Mouse (Mus musculus) liver, postnatal 0 days (tissue): ENCODE results near the gene 4930435E12Rik. TPM values are rescaled to one million over a fixed set of nuclear protein-coding genes. Genes with fewer than 3 reads are reported as not detected.

Experiments used
- ATAC-seq: fragments of 200-750 bp; cut with Nextera tagmentation; 2 replicates; pipeline ENCODE4 v1.8.0; 2017; ENCODE audit warnings: mild to moderate bottlenecking, moderate library complexity
- DNase-seq: peaks from one replicate; pipeline ENCODE4 v3.0.0-alpha.2; 2016
- H3K27ac ChIP-seq: fragments of 300-500 bp; sonication (generic); 2 replicates; pipeline ENCODE4 v1.5.1; 2014; ENCODE audit warnings: antibody characterized with exemption, moderate library complexity, mild to moderate bottlenecking, low read depth
- H3K27me3 ChIP-seq: fragments of 300-500 bp; sonication (generic); 2 replicates; pipeline ENCODE4 v1.6.1; 2014; ENCODE audit warnings: low read length, control low read depth, mixed read lengths; ENCODE audit not compliant: insufficient read depth
- H3K36me3 ChIP-seq: fragments of 300-500 bp; sonication (generic); replicated peaks from 2 replicates; pipeline ENCODE4 v1.6.1; 2014; ENCODE audit warnings: mild to moderate bottlenecking, control low read depth, low read length, moderate library complexity, mixed read lengths; ENCODE audit not compliant: insufficient read depth
- H3K4me1 ChIP-seq: fragments of 300-500 bp; sonication (generic); 2 replicates; pipeline ENCODE4 v1.6.1; 2014; ENCODE audit warnings: antibody characterized with exemption, mild to moderate bottlenecking, control low read depth; ENCODE audit not compliant: insufficient read depth
- H3K4me2 ChIP-seq: fragments of 300-500 bp; sonication (generic); 2 replicates; pipeline ENCODE4 v1.6.1; 2014; ENCODE audit warnings: low read depth, mild to moderate bottlenecking, low read length, moderate library complexity, mixed read lengths
- H3K4me3 ChIP-seq: fragments of 300-500 bp; sonication (generic); 2 replicates; pipeline ENCODE4 v1.5.1; 2014; ENCODE audit warnings: low read depth, low read length
- H3K9ac ChIP-seq: fragments of 300-500 bp; sonication (generic); replicated peaks from 2 replicates; pipeline ENCODE4 v1.6.1; 2014; ENCODE audit warnings: mild to moderate bottlenecking, moderate library complexity
- H3K9me3 ChIP-seq: fragments of 300-500 bp; sonication (generic); 2 replicates; pipeline ENCODE4 v1.6.1; 2016; ENCODE audit warnings: mild to moderate bottlenecking, control low read depth, low read length, mixed read lengths
- CTCF ChIP-seq: sonication (generic); IDR thresholded peaks from 2 replicates; pipeline ENCODE4 v1.5.1; 2016; ENCODE audit warnings: antibody characterized with exemption, low read depth
- EP300 ChIP-seq: IDR thresholded peaks from 2 replicates; pipeline ENCODE4 v1.6.1; 2016; ENCODE audit warnings: antibody characterized with exemption, low read depth, mild to moderate bottlenecking
- WGBS: fragments of 180-500 bp; shearing (Covaris S2); extraction: QIAGEN DNeasy Blood & Tissue Kit; methylation state at CpG from one replicate; pipeline ENCODE4 v1.1.7; 2014; ENCODE audit not compliant: insufficient replicate concordance; 5-methylcytosine and 5-hydroxymethylcytosine counted together
- polyA plus RNA-seq: library from polyadenylated mRNA; unstranded; fragments of >200 nt; fragmentation: Nextera tagmentation; extraction: Ambion mirVana; gene quantifications from 2 replicates; pipeline ENCODE4 v1.2.1, GENCODE M21; 2015

The 4930435E12Rik gene
- polyA plus RNA-seq, 1 experiment from 2014 or later: not detected

DNA sequence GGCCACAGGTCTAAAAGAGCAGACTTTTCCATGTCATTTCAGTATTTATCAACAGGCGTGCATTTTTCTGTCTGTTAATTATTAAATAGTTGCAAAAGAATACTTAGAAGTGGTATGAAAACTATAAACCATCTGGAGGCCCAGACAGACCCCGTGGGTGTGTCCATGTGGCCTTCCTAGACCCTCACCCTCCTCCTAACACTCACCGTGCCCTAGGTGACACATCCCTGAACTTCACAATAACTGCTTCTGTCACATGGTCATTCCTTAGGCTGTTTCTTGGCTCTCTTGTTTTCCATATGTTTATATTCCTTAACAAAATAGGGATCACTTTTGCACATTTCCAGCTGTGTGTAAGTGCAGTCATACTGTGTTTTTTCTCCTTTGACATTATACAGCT is 61.9 kb downstream of the 4930435E12Rik start:
- H3K4me3 ChIP-seq: no peak overlapping the region
- H3K4me2 ChIP-seq: no peak overlapping the region
- no peaks in the 10 kb centered on the region for H3K27me3 ChIP-seq
- H3K36me3 ChIP-seq: no peaks in the 10 kb centered on the region; the same call in 1 of the 2 replicates
- no peak for TF ChIP-seq EP300
- no peak for TF ChIP-seq CTCF
- ATAC-seq: no peak
- no peak for DNase-seq
- H3K27ac ChIP-seq: no peak overlapping the region
- no peak overlapping the region for H3K9ac ChIP-seq
- H3K9me3 ChIP-seq: no peaks in the 10 kb centered on the region
- 61% methylated on average over 3 of the region's 3 CpGs for WGBS
- 0 out of 2 replicates have a peak, but pooled peaks cover 2% of the 10 kb centered on the region for H3K4me1 ChIP-seq

DNA sequence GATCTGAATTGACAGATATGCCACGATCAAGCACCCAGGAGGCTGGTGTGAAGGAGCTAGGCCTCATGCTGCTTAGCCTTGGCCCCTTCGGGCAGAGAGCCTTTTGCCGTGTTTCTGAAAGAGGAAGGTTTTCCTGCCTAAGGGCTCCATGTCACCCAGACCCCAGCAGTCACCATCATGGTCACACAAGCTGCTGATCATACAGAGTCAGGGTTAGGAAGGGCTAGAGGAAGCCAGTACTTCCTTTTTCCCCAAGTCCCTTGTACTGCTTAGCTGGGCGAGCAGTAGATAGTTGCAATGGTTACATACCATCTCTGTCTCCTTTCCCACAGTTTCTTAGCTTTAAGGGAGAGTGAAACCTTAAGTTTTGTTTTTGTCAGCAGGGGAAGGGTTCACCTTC is 65.0 kb downstream of the 4930435E12Rik start:
- Histone ChIP-seq H3K36me3 (no peaks in the 10 kb centered on the region; the same call in 1 of the 2 replicates), H3K9ac (no peak overlapping the region), H3K4me1 (peaks cover 2% of the 10 kb centered on the region; the same call in 1 of the 2 replicates), H3K4me2 (no peak overlapping the region), H3K27ac (peak overlapping the region; percentile 64), H3K27me3 (0 out of 2 replicates have a peak, but pooled peaks cover 3% of the 10 kb centered on the region), H3K4me3 (no peak overlapping the region), H3K9me3 (no peaks in the 10 kb centered on the region)
- 41% methylated on average over 4 of the region's 4 CpGs for WGBS
- DNase-seq (no peak), ATAC-seq (no peak)
- TF ChIP-seq CTCF (no peak), EP300 (no peak)

DNA sequence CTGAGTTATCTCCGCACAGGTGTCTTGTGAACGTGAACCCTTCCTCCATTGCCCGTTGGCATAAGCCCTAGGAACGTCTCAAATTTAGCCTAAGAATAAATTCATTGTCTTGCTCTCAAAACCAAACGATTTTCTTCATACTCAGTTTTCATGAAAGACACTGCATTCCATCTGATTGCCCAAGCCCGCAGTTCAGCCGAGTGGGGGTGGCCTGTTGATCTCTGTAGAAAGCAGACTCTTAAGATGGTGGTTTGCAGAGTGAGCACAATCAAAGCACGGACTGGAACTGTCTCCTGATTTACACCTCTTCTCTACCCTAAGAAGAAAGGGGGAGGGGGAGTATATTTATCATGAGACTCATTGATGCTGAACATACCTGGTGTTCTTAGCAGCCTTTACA is 66.1 kb downstream of the 4930435E12Rik start:
- no peak overlapping the region for H3K4me3 ChIP-seq
- H3K9ac ChIP-seq: no peak overlapping the region
- H3K27ac ChIP-seq: no peak overlapping the region
- ATAC-seq (no peak), DNase-seq (no peak)
- 77% methylated on average over 8 of the region's 8 CpGs for WGBS
- 0 out of 2 replicates have a peak, but pooled peaks cover 3% of the 10 kb centered on the region for H3K27me3 ChIP-seq
- no peaks in the 10 kb centered on the region for H3K36me3 ChIP-seq
- no peak overlapping the region for H3K4me2 ChIP-seq
- TF ChIP-seq EP300 (no peak), CTCF (no peak)
- H3K9me3 ChIP-seq: no peaks in the 10 kb centered on the region
- peaks cover 2% of the 10 kb centered on the region; the same call in 1 of the 2 replicates for H3K4me1 ChIP-seq

Other genes with a start within 250 kb of the 4930435E12Rik start
- gene Arhgap31, start 115.5 kb downstream of the 4930435E12Rik start, polyA plus RNA-seq: 1.6 and 1.7 TPM in 2 replicates
- gene B4galt4, start 86.5 kb downstream of the 4930435E12Rik start, polyA plus RNA-seq: 3.0 and 3.4 TPM in 2 replicates
- gene Upk1b, start 28.4 kb downstream of the 4930435E12Rik start, polyA plus RNA-seq: 2.6 and 2.8 TPM in 2 replicates
- 1.6 and 2.1 TPM in 2 replicates for gene Igsf11, start 63.9 kb upstream of the 4930435E12Rik start, polyA plus RNA-seq